Mouse (Mus musculus): ENCODE measurements around the gene 2510009E07Rik.

The 2510009E07Rik gene

DNA sequence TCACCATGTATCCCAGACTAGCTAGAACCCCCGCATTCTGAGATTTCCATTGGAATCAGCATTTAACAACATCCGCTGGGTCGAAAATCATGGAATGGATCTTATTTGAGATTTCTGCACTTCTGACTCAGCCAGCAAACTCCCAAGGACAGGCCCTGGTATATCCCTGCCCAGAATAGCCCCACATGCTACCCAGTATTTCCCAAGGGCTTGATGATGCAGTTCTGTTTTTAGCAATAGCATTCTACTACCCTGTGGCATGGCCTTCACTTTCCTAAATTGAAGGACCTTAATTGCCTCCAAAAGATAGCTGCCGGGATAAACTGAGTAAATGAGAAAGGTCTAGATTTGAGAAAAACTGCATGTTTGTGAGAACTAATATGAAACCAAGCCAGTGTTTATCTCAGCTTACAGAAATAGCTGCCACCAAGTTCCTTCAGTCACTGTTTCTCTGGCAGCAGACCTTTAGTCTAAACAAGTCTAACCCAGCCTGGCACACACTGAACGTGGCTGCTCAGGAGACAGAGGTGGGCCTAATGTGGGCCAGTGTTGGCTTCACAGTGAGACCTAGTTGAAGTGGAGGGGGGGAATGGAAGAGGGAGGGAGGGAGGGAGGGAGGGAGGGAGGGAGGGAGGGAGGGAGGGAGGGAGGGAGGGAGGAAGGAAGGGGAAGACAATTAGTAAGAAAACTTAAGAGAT is 58.2 kb downstream of the 2510009E07Rik start:
- DNase-seq (ENCODE audit: inconsistent ontology term), result no peak

DNA sequence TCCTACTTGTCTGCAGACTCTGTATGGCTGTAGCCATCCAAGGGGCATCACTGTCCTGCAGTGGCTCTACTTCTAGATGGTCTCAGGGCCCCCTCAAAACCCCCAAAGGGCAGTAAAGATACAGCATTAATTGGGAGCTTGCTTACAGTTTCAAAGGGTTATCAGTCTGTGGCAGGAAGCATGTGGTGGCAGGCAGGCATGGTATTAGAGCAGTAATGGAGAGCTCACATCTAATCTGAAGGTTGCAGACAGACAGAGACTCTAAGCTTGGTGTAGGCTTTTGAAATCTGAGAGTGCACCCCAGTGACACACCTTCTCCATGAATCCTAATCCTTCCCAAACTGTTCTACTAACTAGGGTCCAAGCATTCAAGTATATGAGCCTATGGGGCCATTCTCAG is 60.0 kb downstream of the 2510009E07Rik start:
- no peak for DNase-seq (ENCODE audit: inconsistent ontology term)

DNA sequence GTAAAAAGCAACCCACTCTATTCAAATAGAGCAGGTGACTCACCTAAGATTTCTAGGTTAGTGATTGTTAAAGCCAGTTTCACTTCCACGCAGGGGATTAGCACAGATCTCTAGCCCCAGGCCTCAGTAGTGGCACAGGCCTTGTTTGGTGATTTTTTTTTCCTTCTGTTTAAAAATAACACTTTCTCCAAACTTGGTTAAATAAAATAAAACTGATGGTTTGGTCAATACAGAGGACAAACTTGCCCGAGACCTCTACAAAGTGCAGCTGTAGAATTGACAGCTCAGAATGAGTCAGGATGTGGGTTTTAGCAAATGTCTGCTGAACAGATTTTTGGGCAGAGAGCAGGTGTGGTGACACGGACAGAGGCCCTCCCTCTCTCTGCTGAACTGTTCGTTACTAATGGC is 62.6 kb downstream of the 2510009E07Rik start:
- no peak for DNase-seq (ENCODE audit: inconsistent ontology term)

DNA sequence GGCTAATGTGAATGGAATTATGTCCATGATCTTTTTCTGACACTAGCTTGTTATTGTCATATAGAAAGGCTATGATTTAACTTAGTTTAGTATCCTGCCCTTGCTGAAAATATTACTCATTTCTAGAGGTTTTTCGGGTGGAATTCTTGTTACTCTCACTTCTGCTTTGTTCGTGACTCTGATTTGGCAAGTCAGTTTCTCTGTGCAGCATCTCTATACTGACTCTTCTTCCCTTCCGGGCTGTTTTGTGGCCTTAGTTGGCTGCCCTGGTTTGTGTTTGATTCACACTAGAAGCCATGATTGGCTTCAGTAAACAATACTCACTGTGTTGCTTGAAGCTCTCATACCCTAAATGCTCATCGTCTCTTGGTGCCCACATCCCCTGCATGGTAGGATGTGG is 63.9 kb downstream of the 2510009E07Rik start:
- no peak for DNase-seq (ENCODE audit: inconsistent ontology term)

DNA sequence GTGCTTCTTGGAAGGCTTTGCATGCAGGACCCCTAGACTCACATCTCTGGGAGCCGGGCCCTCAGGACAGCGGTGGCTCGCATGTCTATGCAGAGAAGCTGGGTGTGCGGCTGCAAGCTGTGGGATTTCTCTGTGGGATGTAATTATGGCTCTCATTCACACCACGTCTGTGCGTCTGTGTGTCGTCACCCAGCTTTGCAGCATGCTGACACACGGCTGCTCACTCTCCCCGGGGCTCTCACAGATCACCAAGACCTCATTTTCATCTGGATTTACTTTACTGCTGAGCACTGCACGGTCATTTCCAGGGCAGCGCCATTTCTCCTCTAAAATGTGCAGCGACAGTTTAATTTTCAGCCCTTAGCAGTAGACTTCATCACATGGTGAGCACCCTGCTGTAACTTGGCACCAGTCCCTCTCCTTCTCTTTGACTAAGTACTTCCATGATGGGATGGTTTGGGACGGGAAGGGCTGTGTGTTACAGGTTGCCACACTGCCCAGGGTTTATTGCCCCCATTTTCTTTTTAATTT is 66.3 kb downstream of the 2510009E07Rik start:
- DNase-seq (ENCODE audit: inconsistent ontology term), result no peak

DNA sequence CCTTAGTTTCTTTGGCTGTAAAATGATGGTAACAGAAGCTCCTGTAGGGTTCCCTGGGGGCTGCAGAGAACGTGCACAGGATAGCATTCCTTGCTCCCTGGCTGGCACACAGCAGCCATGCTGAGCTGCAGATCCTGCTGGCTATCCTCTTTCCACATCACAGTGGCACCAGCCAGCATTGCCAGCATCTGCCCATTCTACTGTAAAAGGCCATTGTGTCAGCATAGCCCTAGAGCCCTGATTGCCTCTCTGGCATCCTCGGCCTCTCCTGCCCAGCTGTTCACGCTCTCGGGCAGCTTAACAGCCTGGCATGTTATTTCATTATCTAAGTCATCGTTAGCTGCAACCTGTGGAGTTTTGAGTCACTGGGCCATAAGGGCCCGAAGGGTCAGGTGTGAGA is 67.2 kb downstream of the 2510009E07Rik start:
- peak; percentile 55 for DNase-seq (ENCODE audit: inconsistent ontology term)

DNA sequence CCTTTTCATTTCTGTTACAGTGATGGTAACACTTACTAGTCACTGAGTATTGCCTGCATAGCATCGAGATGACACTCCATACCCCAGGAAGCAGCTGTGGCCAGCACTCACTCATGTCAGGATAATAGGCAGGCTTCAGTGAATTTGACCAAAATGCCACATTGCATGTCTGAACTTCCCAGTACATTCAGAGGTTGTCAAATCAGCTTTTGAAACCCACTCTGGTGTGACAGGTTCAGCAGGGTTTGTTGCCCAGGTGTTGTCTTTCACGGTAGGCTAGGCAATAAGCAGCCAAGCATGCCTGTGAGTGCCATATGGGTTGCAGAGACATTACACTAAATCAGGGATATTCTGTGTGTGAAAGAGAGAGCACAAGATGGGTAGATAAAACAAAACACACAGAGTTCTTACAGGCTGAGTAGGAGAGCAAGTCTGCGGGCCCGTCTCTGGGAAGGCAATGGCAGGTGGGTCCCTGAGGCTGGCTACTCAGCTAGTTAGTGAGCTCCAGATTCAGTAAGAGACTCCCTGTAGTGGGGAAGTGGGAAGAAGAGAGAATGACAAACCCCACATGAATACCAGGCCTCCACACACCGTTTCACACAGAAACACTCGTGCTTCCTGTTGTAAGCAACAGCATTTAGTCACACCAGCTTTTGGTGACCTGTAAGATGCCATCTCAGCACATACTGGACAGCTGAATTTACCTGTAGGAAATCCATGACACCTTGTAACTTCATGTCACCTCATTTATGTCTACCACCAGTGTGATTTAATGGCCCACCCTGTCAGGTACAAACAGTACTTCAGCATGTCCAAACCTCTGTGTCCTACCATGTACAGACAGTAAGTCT is 68.5 kb downstream of the 2510009E07Rik start:
- DNase-seq (ENCODE audit: inconsistent ontology term), result peak; percentile 79

DNA sequence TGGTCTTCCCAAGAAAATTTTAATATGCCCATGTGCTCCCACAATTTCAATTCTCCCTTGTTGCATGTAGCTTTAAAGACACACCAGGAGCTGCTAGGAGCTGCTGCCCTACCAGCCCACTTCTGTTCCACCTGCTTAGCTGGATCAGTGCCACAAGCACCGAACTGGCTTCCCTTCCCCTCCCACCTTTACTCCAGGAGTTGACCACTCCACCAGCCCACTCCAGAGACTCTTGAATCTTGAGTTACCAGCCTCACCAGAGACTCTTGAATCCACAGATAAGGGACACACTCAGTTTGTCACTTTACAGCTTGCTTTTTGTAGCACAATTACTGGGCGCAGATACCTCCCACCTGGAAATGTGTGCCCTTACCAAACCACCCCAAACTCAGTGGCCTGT is 73.8 kb downstream of the 2510009E07Rik start:
- DNase-seq (ENCODE audit: inconsistent ontology term), result no peak

DNA sequence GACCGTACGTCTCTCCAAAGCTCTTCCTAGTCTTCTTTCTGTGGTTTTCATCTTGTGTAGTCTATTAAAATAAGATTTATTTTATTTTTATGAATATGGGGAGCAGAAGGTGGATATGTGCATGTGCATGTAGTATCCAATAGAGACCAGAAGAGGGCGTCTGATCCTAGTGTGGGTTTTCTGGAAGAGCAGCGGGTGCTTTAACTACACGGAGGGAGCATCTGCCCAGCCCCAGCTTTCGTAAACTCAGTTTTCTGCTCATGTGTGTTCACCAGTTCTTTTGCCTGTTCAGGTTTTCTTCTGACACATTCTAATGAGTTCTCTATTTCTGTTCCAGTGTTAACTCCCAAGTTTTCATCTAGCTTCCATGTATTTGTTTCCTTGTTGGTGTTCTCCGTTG is 78.7 kb downstream of the 2510009E07Rik start:
- DNase-seq (ENCODE audit: inconsistent ontology term), result no peak

DNA sequence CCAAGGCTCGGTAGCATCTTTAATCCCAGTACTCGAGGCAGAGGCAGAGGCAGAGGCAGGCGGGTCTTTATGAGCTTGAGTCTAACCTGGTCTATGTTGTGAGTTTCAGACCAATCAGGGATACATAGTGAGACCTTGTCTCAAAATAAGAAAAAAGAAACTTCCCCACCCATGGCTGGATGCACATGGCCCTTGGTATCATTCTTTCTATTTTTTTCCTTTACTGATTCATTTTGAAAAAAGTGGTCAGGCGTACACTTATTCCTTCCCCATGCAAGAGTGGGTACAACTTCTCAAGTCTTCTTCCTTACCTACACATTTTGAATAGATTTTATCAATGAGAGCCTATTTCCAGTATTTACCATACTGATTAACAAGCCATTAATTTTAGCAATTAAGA is 84.0 kb downstream of the 2510009E07Rik start:
- DNase-seq (ENCODE audit: inconsistent ontology term), result no peak

DNA sequence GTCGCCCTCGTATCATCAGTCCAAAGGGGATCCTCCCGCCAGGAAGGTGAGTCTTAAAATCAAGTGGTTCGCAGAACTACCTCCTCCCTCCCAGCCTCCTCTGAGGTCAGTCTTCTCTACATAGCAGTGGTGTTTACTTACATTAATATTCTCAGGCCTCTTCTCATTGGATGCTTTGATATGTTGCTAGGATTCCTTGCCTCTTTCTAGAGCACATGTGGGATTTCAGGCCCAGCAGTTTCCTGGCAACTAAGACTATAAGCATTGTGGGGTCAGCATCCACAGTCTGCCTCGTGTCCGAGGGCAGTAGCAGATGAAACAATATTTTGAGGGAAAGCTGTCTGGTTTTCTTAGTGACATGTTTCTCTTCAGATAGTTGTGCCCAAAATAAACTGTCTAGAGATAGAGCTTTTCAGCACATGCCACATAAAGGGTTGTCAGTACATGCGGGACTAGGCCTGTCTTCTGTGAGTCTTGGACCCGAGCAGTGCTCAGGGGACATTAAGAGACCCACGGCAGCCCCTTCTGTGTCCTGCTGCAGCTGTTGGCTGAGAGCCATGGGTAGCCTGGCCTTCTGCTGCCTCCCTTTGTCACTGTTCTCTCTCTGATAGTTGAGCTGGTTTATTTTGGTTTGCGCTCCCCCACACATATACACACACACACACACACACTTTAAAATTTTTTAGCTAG is 86.1 kb downstream of the 2510009E07Rik start:
- no peak for DNase-seq (ENCODE audit: inconsistent ontology term)

DNA sequence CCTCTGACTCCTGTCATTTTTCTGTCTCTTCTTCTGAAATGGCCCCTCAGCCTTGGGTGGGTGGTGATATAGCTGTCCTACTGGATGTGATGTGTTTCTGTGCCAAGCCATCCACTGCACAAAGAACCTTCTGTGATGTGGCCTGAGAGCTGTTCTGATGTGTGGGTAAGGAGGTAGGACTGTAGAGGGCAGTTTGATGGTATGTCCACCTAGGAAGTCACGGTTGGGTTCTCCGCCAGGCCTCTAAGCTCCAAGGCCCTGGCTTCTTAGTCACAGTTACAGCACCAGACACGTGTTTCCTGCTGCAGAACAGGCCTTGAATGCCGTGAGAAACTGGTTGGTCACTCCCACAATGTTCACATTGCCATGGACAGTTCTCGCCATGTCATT is 86.8 kb downstream of the 2510009E07Rik start:
- DNase-seq (ENCODE audit: inconsistent ontology term), result no peak

DNA sequence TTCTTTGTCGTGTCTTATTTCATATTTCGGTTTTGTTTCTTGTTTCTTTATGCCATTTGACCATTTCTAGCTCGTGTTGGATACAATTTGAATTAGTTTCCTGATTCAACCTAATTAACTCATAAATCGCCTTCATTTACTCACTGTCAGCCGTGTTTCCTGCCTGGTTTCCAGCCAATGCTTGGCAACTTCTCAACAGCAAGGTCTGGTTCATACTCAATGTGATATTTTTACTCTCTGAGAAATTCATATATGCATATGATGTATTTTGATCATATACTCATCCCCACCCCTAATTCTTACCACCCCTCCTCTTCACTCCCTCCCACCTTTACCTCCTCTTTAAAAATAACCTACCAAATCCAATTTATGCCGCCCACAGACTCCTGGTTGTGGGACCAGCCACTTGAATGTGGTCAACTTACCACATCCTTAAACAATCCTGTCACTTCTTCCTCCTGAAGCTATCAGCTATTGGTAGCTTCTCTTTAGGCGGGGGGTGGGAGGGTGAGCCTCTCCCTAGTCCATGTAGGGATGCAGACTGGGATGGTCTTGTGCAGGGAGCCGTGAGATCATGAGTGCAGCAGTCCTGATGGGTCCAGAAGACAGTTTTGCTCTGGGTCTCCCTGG is 87.3 kb downstream of the 2510009E07Rik start:
- DNase-seq (ENCODE audit: inconsistent ontology term), result no peak

DNA sequence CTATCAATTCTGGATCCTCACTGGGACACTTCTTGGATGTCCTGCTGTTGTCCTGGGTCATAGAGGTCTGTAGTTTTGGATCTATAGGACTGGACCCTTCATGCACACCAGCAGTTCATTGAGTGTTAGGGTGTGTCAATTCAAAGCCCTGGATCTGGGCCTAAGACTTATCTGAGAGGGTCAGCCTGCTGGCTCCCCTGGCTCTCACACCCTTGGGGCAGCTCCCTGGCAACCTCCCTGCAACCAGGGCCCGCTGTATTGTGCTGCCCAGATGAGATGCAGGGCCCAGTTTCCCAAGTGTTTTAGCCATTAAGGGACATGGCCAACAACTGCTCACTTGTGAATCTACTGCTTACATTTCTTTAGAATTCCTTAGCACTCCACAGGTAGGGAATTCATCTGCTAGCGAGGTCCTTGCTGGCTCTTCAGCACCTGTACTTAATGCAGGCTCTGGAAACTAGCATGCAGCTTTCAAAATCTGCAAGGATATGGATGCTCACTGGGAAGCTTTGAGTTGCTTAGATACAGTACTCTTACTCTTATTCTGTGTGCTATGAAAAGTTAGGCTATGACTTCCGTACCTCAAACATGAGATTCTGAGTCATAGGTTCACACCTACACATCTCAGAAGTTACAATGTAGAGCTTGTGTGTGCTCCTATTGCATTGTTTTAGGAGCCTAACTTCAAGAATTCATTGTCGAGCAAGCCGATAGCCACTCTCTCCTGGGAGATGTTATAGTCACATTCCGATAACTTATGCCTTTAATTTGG is 88.0 kb downstream of the 2510009E07Rik start:
- DNase-seq (ENCODE audit: inconsistent ontology term), result no peak

DNA sequence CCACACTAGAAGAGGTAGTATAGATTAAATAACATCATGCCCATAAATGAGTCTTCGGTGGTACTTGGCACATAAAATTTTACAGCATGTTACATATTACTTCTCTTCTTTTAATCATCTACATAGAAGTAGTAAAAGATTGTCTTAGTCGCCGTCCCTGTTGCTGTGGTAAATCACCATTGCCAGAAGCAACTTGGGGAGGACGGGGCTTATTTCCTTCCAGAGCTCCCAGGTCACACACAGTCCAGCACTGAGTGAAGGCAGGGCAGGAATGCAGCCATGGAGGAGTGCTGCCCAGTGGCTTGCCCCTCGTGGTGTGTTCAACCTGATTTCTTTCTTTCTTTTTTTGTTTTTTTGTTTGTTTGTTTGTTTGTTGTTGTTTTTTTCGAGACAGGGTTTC is 90.1 kb downstream of the 2510009E07Rik start:
- DNase-seq (ENCODE audit: inconsistent ontology term), result no peak

Data from Muller cell, postnatal 12 days (primary cell).